8 mouse cellular contexts compared by ENCODE assay signal in the genomic region with DNA sequence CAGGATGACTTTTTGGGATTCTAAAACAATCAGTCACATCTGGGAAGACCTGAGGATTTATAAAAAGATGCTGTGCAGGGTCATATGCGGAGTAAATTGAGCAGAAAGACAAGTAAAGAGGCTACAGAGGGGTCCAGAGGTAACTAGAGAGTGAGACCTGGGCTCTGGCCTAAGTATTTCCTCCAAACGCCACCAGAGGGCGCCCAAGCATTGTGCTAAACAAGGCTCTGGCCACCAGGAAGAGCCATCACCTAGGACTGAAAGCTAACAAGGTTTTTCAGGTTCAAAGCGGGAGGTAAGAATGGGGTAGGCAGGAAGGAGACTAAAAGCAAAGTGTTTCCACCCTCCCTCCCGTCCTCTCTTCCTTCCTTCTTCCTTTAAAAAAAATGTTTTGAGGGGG. TPM values are rescaled to one million over a fixed set of nuclear protein-coding genes. Genes with fewer than 3 reads are reported as not detected.
DNase-seq lines count a peak whose midpoint lies in the region; ATAC-seq and TF ChIP-seq lines count a peak whose summit lies in the region.

No protein-coding gene starts in this region.

- 2% methylated on average over 5 of the region's 5 CpGs for WGBS in intestine, embryonic 16.5 days
- 3% methylated on average over 5 of the region's 5 CpGs for WGBS in limb, embryonic 14.5 days
- under 1% methylated on average over 5 of the region's 5 CpGs for WGBS in stomach, embryonic 14.5 days

- DNase-seq in 416B (ENCODE audit: low read depth), result peak; percentile 79
- DNase-seq in adrenal gland, adult (ENCODE audit: inconsistent age in 2 of 2, low spot score in 1 of 2), result peak; percentile 76 to 92
- DNase-seq in gastrocnemius, postnatal 14 days, result peak; percentile 70
- DNase-seq in limb, embryonic 14.5 days (ENCODE audit: low spot score), result peak; percentile 87
- peak; percentile 67 to 84 for DNase-seq in natural killer cell, adult 2 months (ENCODE audit: low spot score in 2 of 2)

- H3K4me1 ChIP-seq in intestine, embryonic 16.5 days (ENCODE audit: control insufficient read depth, insufficient read depth, low read length), result no peaks in the 10 kb centered on the region
- H3K4me1 ChIP-seq in limb, embryonic 14.5 days (ENCODE audit: control insufficient read depth, insufficient read depth, low read length), result no peaks in the 10 kb centered on the region
- no peaks in the 10 kb centered on the region for H3K4me1 ChIP-seq in stomach, embryonic 14.5 days (ENCODE audit: control insufficient read depth, insufficient read depth, low read length)

- H3K4me3 ChIP-seq in intestine, embryonic 16.5 days (ENCODE audit: low read length), result no peak overlapping the region
- H3K4me3 ChIP-seq in limb, embryonic 14.5 days (replicated peaks; ENCODE audit: low read length), result no peak overlapping the region
- no peak overlapping the region for H3K4me3 ChIP-seq in stomach, embryonic 14.5 days (ENCODE audit: low read depth, low read length)

- no peaks in the 10 kb centered on the region for H3K36me3 ChIP-seq in intestine, embryonic 16.5 days (ENCODE audit: control insufficient read depth, insufficient read depth, low read length)
- H3K36me3 ChIP-seq in limb, embryonic 14.5 days (ENCODE audit: control insufficient read depth, insufficient read depth, low read length), result no peaks in the 10 kb centered on the region
- H3K36me3 ChIP-seq in stomach, embryonic 14.5 days (ENCODE audit: control insufficient read depth, insufficient read depth, low read length), result no peaks in the 10 kb centered on the region

- no peak for TF ChIP-seq POLR2A in limb, embryonic 14.5 days (IDR thresholded peaks at IDR 0.05; ENCODE audit: borderline replicate concordance, extremely low read depth, insufficient read depth, insufficient read length)

- no peaks in the 10 kb centered on the region for H3K27me3 ChIP-seq in intestine, embryonic 16.5 days (replicated peaks; ENCODE audit: control insufficient read depth, insufficient read depth, low read length)
- no peaks in the 10 kb centered on the region for H3K27me3 ChIP-seq in limb, embryonic 14.5 days (ENCODE audit: control insufficient read depth, insufficient read depth, low read length)
- H3K27me3 ChIP-seq in stomach, embryonic 14.5 days (ENCODE audit: control insufficient read depth, insufficient read depth, low read length), result no peaks in the 10 kb centered on the region

- peak; percentile 79 for ATAC-seq in common myeloid progenitor, adult 5-6 weeks (replicated peaks; ENCODE audit: low read depth, poor library complexity, severe bottlenecking)
- peak; percentile 74 for ATAC-seq in intestine, embryonic 16.5 days
- ATAC-seq in limb, embryonic 14.5 days (ENCODE audit: low FRiP score, low read depth), result peak; percentile 71; the same call in 1 of the 2 replicates
- peak; percentile 31; the same call in 1 of the 2 replicates for ATAC-seq in stomach, embryonic 14.5 days (ENCODE audit: insufficient number of reproducible peaks, insufficient read depth, low FRiP score, low read depth)

- intact Hi-C loops in gastrocnemius, postnatal 14 days (cut with DNase I; ENCODE audit: low total_unique reads), result no loop called here

- H3K27ac ChIP-seq in intestine, embryonic 16.5 days (ENCODE audit: low read length), result no peak overlapping the region
- no peak overlapping the region for H3K27ac ChIP-seq in limb, embryonic 14.5 days (replicated peaks; ENCODE audit: low read depth, low read length)
- no peak overlapping the region for H3K27ac ChIP-seq in stomach, embryonic 14.5 days (ENCODE audit: low read length)

- no peak overlapping the region for H3K9ac ChIP-seq in intestine, embryonic 16.5 days (ENCODE audit: low read depth, low read length)
- H3K9ac ChIP-seq in limb, embryonic 14.5 days (ENCODE audit: low read depth, low read length, severe bottlenecking), result no peak overlapping the region
- H3K9ac ChIP-seq in stomach, embryonic 14.5 days (replicated peaks; ENCODE audit: low read depth, low read length), result no peak overlapping the region

- H3K4me2 ChIP-seq in intestine, embryonic 16.5 days (ENCODE audit: low read depth, low read length), result no peak overlapping the region
- no peak overlapping the region for H3K4me2 ChIP-seq in limb, embryonic 14.5 days (replicated peaks; ENCODE audit: low read depth, low read length, severe bottlenecking)
- no peak overlapping the region for H3K4me2 ChIP-seq in stomach, embryonic 14.5 days (replicated peaks; ENCODE audit: low read depth, low read length)

- H3K9me3 ChIP-seq in intestine, embryonic 16.5 days (ENCODE audit: control insufficient read depth, low read length), result no peaks in the 10 kb centered on the region
- H3K9me3 ChIP-seq in limb, embryonic 14.5 days (ENCODE audit: control insufficient read depth, low read length), result no peaks in the 10 kb centered on the region
- no peaks in the 10 kb centered on the region for H3K9me3 ChIP-seq in stomach, embryonic 14.5 days (ENCODE audit: control insufficient read depth, low read depth, low read length)

RNA-seq across cellular contexts. Expression of a gene that starts 42.1 kb away (rescaled TPM):
- total RNA-seq in common myeloid progenitor, adult 5-6 weeks (2017), result 0.09 TPM in 1 of 2 replicates, not detected in the other
- total RNA-seq in gastrocnemius, postnatal 14 days (2021), result 10 to 100 TPM in 1 of 2 experiments, 1 to 10 TPM in 1; 6.2 to 10.5 TPM
- 3.4 and 3.6 TPM in 2 replicates for polyA plus RNA-seq in intestine, embryonic 16.5 days (2015; fragmentation: Nextera tagmentation; extraction: Ambion mirVana)
- 17.4 and 17.7 TPM in 2 replicates for polyA plus RNA-seq in limb, embryonic 14.5 days (2012; rRNA removed)
- 7.3 and 7.6 TPM in 2 replicates for polyA plus RNA-seq in limb, embryonic 14.5 days (2014; fragmentation: Nextera tagmentation; extraction: Ambion mirVana)
- polyA plus RNA-seq in stomach, embryonic 14.5 days (2014; fragmentation: Nextera tagmentation; extraction: Ambion mirVana), result 3.8 and 5.7 TPM in 2 replicates
